Mouse (Mus musculus) kidney, postnatal 25 days (tissue): ENCODE results near the gene Map7.

ENCODE experiments used
- DNase-seq, 2 experiments: peaks; one replicate each; pipeline ENCODE4 v3.0.0; 2021; ENCODE audit warnings: mixed read lengths in 2 of 2

Gene Map7

DNA sequence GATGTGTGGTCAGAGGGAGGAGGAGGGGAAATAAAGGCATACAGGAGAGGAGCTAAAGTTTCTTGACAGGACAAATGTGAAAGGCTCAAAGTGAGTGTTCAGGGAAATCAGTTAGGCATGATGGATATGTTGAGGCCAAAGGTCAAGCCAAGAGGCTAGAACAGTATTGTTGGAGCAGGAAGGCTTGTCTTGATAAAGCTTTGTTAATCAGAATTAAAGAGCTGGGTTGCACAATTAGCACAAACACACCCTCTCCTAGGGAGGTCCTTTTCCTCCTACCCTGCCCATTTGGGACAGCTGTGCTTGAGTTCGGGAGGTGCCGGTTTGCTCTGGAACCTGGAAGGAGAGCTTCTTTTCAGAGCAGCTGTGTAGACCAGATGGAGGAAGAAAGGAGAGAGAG lies 5.2 kb downstream of the Map7 start:
- DNase-seq: no peak

- no peak for DNase-seq
Measured at GRCm38 (mm10) chr10:20155401-20155800, 7.1 kb downstream of the Map7 start.

- no peak for DNase-seq
Measured at GRCm38 (mm10) chr10:20157021-20157726, 8.9 kb downstream of the Map7 start.

- no peak for DNase-seq
Measured at GRCm38 (mm10) chr10:20158756-20159155, 10.5 kb downstream of the Map7 start.

DNA sequence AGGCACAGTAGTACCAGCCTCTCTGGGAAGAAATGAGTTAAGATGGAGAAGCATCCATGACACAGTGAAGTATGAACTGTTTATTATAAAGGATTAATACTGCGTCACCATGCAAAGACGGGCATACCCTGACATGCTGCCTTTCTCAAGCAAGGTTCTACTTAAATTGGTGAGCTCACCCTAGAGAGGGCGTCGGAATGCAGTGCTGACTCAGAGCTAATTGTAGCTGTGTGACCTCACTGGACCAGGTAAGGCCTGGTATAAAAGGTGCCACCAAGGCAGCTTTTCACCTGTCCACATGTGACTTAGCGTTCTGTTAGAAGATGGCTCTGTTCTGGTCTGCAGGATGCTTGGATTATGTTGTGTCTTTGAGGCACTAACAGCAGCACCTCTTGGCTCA lies 11.0 kb downstream of the Map7 start:
- no peak for DNase-seq

DNA sequence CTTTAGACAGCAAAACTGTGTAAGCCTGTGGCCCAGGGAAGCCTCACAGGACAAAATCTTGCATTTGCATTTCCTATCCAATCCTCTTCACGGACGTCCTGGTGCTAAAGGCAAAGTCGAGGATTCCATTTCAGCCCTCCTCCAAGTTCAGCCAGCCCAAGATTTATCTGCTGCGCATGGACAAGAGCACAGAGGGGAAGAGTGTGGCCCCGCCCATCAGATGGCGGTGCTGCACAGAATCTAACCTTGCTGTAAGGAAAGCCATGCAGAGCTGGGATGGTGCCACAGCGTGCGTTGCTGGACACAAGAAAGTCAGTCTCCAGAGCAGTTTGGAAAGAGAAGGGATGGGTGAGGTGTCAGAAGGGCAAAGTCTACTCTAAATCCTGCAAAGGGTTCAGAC lies 12.6 kb downstream of the Map7 start:
- DNase-seq: peak; percentile 62 to 80

DNA sequence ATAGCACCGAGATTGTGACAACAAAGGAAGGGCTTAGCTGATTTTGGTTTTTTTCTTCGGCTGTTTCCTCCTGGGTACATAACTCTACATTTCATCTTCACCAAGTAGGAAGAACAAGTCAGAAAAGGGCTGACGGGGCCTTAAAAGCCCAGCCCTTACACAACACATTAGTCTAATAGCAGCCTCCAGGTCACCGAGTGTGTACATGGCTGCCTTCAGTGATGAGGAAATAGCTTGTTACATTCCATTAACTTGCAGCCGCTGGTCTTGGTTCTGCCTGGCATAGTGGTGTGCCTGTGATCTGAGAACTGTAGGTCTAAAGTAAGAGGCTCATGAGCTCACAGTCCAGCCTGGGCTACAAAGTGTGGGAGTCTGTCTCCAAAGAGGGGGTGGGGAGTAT lies 16.5 kb downstream of the Map7 start:
- no peak for DNase-seq

DNA sequence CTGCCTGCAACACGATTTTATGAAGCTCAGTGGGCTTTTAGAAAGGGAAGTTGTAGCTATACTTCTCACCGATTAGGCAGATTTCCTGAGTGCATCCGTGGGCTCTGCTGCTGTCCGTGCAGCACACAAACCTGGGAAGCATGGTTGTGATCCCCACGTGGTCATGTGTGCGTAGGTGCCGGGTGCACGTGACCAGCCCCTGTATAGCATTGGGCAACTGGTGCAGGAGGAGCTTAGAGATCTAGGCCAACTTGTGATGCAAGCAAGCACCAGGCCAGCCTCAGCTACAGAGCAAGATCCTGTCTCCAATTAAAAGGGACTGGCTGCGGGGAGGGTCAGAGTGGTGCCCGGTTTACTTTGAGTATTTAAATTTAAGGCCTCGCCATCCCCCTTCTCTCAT lies 18.5 kb downstream of the Map7 start:
- DNase-seq: no peak

DNA sequence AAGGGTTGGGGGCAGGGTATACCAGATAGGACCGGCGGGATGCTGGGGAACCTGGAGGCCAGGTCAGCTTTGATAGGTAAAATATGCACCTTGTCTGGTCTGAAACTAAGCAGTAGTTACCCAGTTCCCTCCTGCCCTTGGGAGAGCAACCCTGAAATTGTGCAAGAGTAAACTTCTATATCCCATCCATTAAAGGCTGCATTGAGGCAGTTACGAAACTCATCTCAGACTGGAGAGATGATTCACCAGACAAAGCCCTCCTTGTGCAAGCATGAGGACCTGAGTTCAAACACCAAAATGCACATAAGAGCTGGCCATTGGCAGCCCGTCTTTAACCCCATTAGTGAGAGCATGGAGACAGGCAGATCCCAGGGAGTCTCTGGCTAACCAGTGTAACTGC lies 19.2 kb downstream of the Map7 start:
- DNase-seq: no peak

- DNase-seq: no peak
Measured at GRCm38 (mm10) chr10:20169182-20169674, 21.0 kb downstream of the Map7 start.

- DNase-seq: no peak
Measured at GRCm38 (mm10) chr10:20169927-20170604, 21.8 kb downstream of the Map7 start.

GRCm38 (mm10) chr10:20170605-20171088 lies 22.4 kb downstream of the Map7 start:
- DNase-seq: peak; percentile 81 to 92

GRCm38 (mm10) chr10:20171209-20171608 lies 22.9 kb downstream of the Map7 start:
- peak; percentile 77 to 86 for DNase-seq

GRCm38 (mm10) chr10:20171756-20172155 lies 23.5 kb downstream of the Map7 start:
- no peak for DNase-seq

DNA sequence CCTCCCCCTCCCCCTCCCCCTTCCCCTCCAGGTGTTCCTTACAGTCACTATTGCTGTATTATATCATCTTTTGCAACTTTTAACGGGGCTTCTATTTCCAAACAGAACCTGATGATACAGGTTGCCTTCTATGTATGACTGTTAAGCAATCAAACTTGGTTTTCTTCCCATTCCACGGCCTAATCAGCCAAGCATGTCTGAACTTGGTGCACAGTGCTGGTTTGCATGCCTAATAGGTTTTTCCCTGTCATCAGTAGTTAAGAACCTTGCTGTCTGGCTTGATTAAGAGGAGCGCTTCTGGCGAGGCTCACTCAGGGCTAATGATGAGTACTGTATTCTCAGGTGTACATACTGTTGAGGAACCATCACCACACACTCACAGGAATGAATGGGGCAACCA lies 25.5 kb downstream of the Map7 start:
- DNase-seq: peak; percentile 48 to 69

DNA sequence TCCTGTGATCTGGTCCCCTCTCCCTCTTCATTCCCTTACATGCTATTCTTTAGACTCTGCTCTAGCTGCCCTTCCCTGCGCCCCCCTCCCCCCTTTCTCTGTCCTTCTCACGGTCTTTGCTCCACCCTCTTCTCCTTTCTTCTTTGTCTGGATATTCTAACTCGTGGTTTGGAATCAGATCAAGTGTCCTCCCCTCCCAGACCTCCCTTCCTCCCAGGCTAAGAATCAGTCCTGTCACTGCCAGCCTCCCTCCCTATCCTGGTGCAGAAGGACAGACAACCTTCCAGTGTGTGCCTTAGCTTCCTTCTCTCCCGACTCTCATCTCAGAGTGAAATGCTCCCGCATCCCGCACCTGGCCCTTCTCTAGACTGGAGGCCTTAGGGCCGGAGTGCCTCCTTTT lies 27.8 kb downstream of the Map7 start:
- DNase-seq: peak; percentile 32 to 45

GRCm38 (mm10) chr10:20178807-20179605 lies 30.7 kb downstream of the Map7 start:
- peak; percentile 84 to 92 for DNase-seq

- peak in 1 of 2 experiments; percentile 60 for DNase-seq
Measured at GRCm38 (mm10) chr10:20181198-20181597, 32.9 kb downstream of the Map7 start.

- DNase-seq: no peak
Measured at GRCm38 (mm10) chr10:20181680-20182399, 33.6 kb downstream of the Map7 start.

- peak; percentile 37 to 75 for DNase-seq
Measured at GRCm38 (mm10) chr10:20184326-20184725, 36.1 kb downstream of the Map7 start.

- DNase-seq: peak in 1 of 2 experiments; percentile 41
Measured at GRCm38 (mm10) chr10:20185264-20185663, 37.0 kb downstream of the Map7 start.

DNA sequence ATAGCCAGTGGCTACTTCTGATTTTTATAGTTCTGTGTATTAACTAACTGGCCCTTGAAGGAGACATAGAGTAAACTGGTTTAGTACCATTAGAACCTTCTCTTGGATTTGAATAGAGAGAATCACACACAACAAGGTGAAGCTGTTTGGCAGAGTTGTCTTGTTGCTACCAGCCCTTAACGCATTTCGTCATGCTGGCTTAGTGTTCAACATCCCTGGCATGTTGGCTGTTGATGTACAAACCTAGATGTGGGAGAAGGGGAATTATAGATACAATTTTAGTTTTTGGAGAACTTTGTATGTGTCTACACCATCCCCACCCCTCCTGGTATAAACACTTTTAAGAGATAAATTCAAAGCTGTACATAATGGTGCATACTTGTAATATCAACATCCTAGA lies 37.5 kb downstream of the Map7 start:
- DNase-seq: no peak
